Mouse (Mus musculus) megakaryocyte, embryonic 14.5 days (primary cell): ENCODE data around the gene Colq.

ENCODE experiments used
- FLI1 ChIP-seq: IDR thresholded peaks from 2 replicates; pipeline ENCODE4 v1.6.1; 2012; ENCODE audit warnings: low read length, inconsistent platforms, mixed read lengths
- GATA1 ChIP-seq: IDR thresholded peaks from 3 replicates; pipeline ENCODE4 v1.6.1; 2012; ENCODE audit warnings: mixed read lengths, low read length, inconsistent platforms, borderline replicate concordance

- TF ChIP-seq GATA1 = no peak
- TF ChIP-seq FLI1 = no peak
Observed at GRCm38 (mm10) chr14:31564452-31565179, 26.5 kb downstream of the Colq start.
